Mouse (Mus musculus): ENCODE measurements around the gene Ehd2.

- peak; percentile 76 for TF ChIP-seq CTCF (IDR thresholded peaks at IDR 0.05; ENCODE audit: low read depth, low read length)
- no peak for TF ChIP-seq TAL1 (conservative IDR thresholded peaks at IDR 0.05; ENCODE audit: low read depth, low read length)
- TF ChIP-seq GATA1 (IDR thresholded peaks at IDR 0.05; ENCODE audit: borderline replicate concordance, low read length): no peak
- no peak for TF ChIP-seq POLR2AphosphoS5 (IDR thresholded peaks at IDR 0.05; ENCODE audit: insufficient replicate concordance, low read depth, low read length)
- TF ChIP-seq GATA2 (IDR thresholded peaks at IDR 0.05; ENCODE audit: borderline replicate concordance, low read depth, low read length): no peak
Measured at GRCm38 (mm10) chr7:15948381-15948941, 18.9 kb downstream of the Ehd2 start.
